Mouse (Mus musculus): ENCODE data around the gene Flt3. TPM values are rescaled to one million over a fixed set of nuclear protein-coding genes. Genes with fewer than 3 reads are reported as not detected.

The Flt3 gene
- total and polyA plus RNA-seq, 3 experiments, result 0.15 to 0.35 (median 0.24) TPM

Small RNAs within 50 kb of the gene (microRNA-seq; reads per million reads assigned to microRNA genes)
- 1.7 to 1.8 reads per million in 2 experiments for gene Mir7k

Other genes with a start within 250 kb of the Flt3 start
- not detected for gene Gsx1, start 211.8 kb downstream of the Flt3 start, total RNA-seq (2021)
- gene Gsx1, start 211.8 kb downstream of the Flt3 start, polyA plus RNA-seq (2012; rRNA removed), result not detected in 2 replicates
- gene Pdx1, start 130.5 kb downstream of the Flt3 start, total RNA-seq (2021), result not detected
- not detected in 2 replicates for gene Pdx1, start 130.5 kb downstream of the Flt3 start, polyA plus RNA-seq (2012; rRNA removed)
- gene Cdx2, start 93.2 kb downstream of the Flt3 start, total RNA-seq (2021), result not detected
- not detected in 2 replicates for gene Cdx2, start 93.2 kb downstream of the Flt3 start, polyA plus RNA-seq (2012; rRNA removed)
- 1 to 10 TPM in 1 of 2 experiments, not detected in 1; 3.5 TPM for gene Urad, start 78.0 kb downstream of the Flt3 start, total RNA-seq (2021)
- gene Urad, start 78.0 kb downstream of the Flt3 start, polyA plus RNA-seq (2012; rRNA removed), result 2.2 and 3.3 TPM in 2 replicates
- gene Pan3, start 29.7 kb upstream of the Flt3 start, total RNA-seq (2021), result 100 to 1,000 TPM in 1 of 2 experiments, 10 to 100 TPM in 1; 75.5 to 122 TPM
- gene Pan3, start 29.7 kb upstream of the Flt3 start, polyA plus RNA-seq (2012; rRNA removed), result 8.0 and 11.2 TPM in 2 replicates